Mouse (Mus musculus): ENCODE measurements around the gene Tigd3.
"Not testable (repeated sequence)": the region's sequence is repeated elsewhere in the genome, so short reads cannot be mapped to it uniquely, and the experiment has no call there.

Tigd3 gene

GRCm38 (mm10) chr19:5921715-5922114 lies 27.8 kb upstream of the Tigd3 start:
- no peak for DNase-seq

GRCm38 (mm10) chr19:5913007-5913719 lies 19.2 kb upstream of the Tigd3 start, which contains the start of gene Dpf2:
TSS of gene Dpf2 (minus strand) at chr19:5913010.
- DNase-seq = no peak

GRCm38 (mm10) chr19:5912103-5913006 lies 18.4 kb upstream of the Tigd3 start:
- peak; percentile 99 for DNase-seq

DNA sequence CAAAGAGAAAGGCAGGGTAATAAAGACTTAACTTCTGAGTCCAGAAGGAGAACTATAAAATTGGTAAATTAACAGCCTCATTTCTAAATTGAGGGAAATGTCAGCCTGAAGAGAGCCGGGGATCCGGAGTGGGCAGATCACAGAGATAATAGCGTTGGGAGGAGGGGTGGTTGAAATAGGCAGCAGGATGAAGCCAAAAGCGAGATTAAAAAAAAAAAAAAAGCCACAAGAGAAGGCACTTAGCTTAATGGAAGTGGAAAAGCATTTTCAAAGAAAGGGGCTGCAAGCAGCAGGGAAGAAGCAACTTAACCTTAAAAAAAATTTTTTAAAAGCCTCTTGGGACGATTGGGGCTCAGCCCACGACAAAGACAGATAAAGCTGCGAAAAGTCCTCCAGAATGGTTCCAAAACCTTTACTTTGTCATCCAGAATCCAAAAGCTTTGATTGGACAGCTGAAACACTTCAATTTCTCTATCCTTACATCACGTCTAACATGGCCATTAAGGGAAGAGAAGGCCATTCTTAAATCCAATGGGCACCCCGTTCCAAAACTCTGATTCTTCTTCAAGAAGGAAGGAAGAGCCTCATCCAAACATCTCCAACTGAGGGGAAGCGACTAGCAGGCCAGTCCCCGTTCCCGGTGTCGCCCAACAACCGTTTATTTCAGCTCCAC lies 17.6 kb upstream of the Tigd3 start:
- DNase-seq = no peak

- DNase-seq = no peak
Observed at GRCm38 (mm10) chr19:5910221-5910620, 16.3 kb upstream of the Tigd3 start.

DNA sequence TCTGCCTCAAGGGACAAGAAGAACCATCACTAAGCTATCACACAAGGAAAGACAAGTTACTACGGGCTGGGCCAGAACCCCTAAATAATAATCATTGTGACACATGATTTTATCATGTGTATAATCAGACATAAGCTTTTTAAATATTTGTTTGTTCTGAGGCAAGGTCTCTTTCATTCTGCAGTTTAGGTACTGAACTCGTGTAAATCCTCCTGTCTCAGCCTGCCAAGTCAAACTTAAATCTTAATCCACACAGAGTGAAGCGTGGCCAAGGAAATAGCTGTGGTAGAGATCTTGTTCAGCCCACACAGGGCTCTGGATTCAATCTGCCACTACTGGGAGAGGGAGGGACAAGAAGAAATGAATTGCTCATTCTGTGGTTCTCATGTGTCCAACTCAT lies 13.3 kb upstream of the Tigd3 start:
- no peak for DNase-seq

DNA sequence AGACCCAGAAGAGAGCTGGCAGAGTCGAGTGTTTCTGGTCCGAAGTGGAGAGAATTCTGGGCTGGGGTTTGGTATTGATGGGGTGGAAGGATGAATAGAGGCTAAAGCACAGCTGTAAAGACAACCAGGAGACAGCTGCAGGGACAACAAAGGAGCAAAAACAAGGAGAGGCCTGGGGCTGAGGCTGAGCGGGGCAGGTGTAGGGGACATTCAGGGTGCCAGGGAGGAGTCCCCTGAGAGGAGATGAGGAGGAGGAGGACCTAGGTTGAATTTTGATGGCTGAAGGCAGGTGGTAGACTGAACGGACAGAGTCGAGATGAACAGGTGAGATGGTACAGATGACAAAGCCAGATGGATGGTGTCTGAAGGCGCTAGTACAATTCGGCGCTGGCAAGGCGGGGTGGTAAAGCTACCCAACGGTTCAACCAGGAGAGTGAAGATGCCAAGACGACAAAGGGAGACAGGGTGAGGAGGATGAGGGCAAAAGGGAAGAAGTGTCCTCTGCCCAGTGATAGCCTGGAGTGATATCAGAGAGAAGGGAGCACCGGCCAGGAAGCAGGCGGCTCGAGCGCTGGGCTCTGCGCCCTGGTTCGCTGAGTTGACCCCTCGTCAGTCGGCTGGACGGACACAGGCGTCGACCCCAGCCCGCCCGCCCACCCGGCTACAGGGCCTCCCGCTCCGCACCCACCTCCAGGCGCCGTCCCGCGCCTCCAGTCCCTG lies 507 bp downstream of the Tigd3 start:
- DNase-seq = peak; percentile 49

DNA sequence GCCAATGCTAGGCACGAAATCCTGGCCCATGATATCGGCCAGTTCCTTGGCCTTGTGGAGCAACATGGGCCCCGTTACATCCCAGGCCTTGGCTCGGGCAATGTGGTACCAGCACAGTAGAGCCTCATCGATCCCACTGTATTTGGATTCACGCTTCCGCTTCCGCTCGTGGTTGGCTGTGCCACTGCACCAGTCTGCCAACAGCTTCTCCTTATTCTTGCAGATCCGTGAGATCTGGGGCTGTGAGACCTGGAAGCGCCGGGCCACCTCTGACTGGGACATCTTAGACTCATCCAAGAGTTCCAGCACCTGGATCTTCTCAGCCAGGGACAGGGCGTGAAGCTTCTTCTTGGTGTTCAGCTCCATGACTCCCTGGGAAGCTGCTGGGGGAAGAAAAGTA lies 1.2 kb downstream of the Tigd3 start:
- DNase-seq = no peak

DNA sequence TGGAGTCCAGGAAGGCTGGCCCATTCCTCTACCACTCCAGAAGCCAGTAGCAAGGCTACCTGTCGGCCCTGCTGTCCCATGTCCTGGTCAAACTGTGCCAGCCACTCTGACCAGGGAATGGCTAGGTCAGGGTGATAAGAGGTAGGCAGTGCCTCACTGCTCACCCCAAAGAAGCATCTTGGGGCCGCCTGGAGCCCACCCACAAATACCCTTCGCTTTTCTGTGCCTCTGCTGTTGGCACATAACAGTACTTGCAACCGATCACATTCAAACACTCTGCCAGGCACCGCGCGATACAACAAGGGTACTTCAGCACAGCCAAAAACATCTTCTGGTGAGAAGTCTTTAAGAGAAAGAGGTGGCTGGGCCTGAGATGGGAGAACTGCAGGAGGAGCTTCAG lies 1.7 kb downstream of the Tigd3 start:
- no peak for DNase-seq

DNA sequence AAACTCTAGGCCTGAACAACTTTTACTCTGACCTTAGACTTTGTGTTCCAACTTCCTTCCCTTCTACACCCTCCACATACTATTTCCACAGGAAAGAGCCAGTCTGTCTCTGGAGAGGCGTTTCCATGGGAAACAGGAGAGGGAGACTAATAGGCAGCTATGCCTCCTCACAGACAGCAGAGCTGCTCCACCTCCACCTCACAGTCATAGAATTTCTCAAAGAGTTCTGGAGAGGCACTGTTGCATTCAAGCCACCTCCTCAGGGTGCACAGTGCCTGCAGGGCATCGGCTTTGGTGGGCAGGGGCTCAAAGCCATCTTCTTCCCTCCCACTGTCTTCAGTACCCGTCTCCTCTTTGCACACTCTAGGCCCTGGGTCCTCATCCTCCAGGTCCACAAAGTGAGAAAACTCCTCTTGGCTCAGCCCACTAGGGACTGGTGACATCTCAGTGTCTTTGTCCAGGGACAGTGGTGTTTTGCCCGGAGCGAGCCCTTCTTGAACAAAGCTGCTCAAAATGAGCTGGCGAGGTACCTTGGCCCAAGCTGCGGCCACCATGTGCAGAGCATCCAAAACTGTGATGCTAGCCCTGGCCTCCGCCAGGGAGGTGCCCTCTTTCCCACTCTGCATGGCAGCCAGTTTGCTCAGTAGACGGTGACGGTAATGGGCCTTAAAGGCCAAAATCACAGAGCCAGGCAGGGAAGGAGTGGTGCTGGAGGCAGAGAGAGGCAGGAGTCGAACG lies 2.3 kb downstream of the Tigd3 start:
- DNase-seq = no peak

- DNase-seq = no peak
Observed at GRCm38 (mm10) chr19:5889211-5889610, 4.7 kb downstream of the Tigd3 start.

- no peak for DNase-seq
Observed at GRCm38 (mm10) chr19:5887234-5887815, 6.6 kb downstream of the Tigd3 start.

GRCm38 (mm10) chr19:5885838-5886237 lies 8.1 kb downstream of the Tigd3 start:
- DNase-seq = no peak

DNA sequence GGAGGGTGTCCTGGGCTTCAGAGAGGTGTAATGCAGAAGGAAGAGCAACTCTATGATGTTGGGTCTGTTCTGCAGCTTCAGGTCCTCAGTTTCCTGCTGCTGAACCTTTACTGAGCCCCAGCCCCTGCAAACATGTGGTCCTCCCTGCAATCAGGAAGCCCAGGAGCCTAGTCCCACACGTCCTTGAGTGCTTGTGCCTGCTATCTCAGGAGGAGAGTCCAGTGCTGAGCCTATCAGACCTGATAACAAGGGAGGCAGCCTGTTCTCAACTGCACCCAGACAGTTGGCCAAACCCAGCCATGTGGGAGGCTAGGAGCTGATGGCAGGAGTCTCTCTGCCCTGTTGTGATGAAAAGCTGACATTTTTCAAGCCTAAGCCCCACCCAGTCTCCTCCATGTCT lies 10.0 kb downstream of the Tigd3 start:
- DNase-seq = no peak

DNA sequence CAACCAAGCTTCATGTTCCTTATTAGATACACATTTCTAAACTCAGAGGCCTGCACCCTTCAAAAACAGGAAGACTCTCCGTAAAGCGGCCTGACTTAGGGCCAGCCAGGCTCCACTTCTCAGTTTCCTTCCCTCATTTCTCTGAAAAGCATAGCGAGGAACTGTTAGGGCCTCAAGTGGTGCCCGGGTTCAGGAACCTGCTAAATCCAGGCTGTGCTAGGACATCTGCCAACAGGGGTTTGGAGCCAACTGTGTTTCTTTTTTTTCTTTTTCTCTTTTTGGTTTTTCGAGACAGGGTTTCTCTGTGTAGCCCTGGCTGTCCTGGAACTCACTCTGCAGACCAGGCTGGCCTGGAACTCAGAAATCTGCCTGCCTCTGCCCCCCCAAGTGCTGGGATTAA lies 11.9 kb downstream of the Tigd3 start:
- DNase-seq = not testable (repeated sequence)

DNA sequence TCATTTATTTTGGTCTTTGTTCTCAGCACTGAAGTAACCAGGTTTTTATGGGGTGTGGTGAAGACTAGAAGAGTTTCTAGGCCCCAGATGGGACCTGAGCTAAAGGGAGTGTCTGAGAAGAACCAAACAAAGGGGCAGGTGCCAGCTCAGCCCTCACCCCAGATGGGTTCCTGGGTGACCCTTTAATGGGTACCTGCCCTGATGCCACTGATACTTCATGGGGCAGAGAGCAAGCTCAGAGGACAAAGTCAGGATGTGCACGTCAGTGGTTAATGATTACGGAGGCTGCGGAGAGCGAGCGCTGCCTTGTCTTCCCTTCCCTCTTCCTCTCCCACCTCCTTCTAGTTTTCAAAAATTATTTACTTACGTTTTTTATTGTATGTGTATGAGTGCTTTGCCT lies 12.8 kb downstream of the Tigd3 start:
- DNase-seq = no peak

- DNase-seq = no peak
Observed at GRCm38 (mm10) chr19:5879735-5880134, 14.2 kb downstream of the Tigd3 start.

- DNase-seq = no peak
Observed at GRCm38 (mm10) chr19:5878916-5879315, 15.0 kb downstream of the Tigd3 start.

DNA sequence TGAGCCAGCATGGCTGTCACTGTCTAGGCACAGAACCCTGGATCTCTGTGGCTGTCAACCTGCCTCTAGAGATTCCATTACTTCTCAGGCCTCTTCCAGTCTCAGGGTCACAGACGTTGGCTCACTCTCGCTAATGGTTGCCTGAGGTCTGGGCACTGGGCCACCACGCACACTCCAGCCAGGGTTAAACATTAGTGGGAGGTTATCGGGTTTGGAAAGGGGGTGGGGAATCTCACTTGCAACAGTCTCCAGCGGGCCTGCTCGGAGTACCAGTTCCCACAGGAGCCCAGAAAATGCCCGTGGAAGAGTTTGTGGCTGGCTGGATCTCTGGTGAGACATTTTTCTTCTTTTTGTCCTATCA lies 15.6 kb downstream of the Tigd3 start:
- DNase-seq = no peak

DNA sequence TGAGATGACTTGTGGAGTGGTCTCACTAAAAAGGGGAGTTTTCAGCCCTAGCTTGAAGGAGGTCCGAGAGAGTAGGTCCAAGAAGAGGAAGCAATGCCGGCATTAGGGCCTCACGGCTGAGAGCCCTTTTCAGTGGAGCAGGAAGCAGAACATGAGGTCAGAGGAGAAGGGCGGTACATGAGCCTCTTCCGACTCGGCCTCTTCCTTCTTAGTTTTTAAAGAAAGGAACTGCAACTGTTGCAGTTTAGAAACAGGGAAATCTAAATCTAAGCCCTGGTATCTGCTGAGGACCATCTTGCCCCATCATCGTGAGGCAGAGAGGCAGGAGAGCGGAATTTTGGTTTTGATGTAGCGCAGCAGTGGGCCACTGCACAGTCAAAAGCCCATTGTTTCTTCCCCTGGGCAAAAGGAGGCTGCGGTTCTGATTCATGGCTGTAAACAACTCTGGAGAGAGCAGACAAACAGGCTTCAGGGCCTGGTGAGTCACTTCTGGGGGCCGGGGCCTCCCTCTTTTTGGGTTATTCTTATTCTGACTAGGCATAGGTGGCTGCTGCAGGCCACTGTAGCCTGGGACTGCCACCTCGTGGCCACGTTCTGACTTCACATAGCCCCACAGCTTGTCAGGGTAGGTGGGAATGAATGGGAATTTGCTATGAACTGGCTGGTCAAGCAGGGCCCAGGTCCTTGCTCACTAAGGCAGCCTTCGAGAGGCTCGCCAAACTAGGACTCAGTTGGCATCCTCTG lies 16.2 kb downstream of the Tigd3 start, which contains the start of gene Slc25a45:
TSS of gene Slc25a45 (plus strand) at position 191 of the 744 bp plus-strand sequence.
- DNase-seq = peak; percentile 80

DNA sequence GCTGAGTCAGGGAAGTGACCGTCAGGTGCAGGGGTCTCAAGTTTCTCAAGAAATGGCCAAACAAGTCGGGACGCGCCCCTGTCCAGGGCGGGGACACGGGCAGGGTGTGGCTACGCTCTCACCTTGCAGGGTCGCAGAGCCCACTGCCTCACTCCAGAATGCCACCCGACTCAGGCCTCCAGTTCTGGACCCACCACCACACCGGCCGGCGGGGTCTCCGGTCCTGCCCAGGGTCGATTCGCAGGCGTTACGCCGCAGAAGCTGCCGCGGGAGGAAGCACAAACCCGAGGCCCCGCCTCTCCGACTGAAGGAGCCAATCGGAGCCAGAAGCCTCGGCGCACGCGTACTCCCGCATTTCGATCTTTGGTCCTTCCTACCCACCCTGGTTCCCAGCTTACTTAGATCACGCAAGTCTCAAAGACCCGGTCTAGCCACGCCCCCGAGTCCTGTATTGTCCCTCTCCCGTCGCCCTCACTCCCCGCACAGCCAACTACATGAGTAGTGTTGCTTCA lies 18.9 kb downstream of the Tigd3 start, which contains the start of gene Frmd8:
TSS of gene Frmd8 (minus strand) at position 306 of the 512 bp plus-strand sequence.
- peak; percentile 95 for DNase-seq
